Mouse (Mus musculus) CH12.LX (cell line): ENCODE data around the gene Doc2a. TPM values are rescaled to one million over a fixed set of nuclear protein-coding genes. Genes with fewer than 3 reads are reported as not detected.
A peak's percentile ranks its signal among the peaks of the same experiment; 100 is the strongest.

Source experiments
- DNase-seq: peaks from one replicate; pipeline ENCODE4 v3.0.0-alpha.2; 2013; ENCODE audit errors: extremely low read depth
- H3K27ac ChIP-seq: 2 replicates; pipeline ENCODE4 v1.5.1; 2012; ENCODE audit warnings: low read depth, mild to moderate bottlenecking, control low read depth, moderate library complexity; ENCODE audit not compliant: insufficient read depth
- H3K27me3 ChIP-seq: replicated peaks from 2 replicates; pipeline ENCODE3; 2012; ENCODE audit warnings: inconsistent platforms
- H3K36me3 ChIP-seq, 2 experiments: replicated peaks in 1 of 2; 2 replicates each; pipeline versions ENCODE3 to v1.6.1; 2012; ENCODE audit warnings: inconsistent platforms in 1 of 2, low read length in 1 of 2, mild to moderate bottlenecking in 1 of 2, mixed read lengths in 1 of 2, moderate library complexity in 1 of 2; ENCODE audit not compliant: control insufficient read depth in 1 of 2, insufficient read depth in 1 of 2
- H3K4me1 ChIP-seq, 2 experiments: 2 replicates each; pipeline ENCODE4 v1.6.1; 2012; ENCODE audit warnings: inconsistent platforms in 1 of 2, moderate library complexity in 1 of 2; ENCODE audit not compliant: insufficient read depth in 2 of 2, control insufficient read depth in 1 of 2
- H3K4me2 ChIP-seq: 2 replicates; pipeline ENCODE4 v1.6.1; 2012; ENCODE audit warnings: low read depth, mild to moderate bottlenecking, control low read depth; ENCODE audit not compliant: poor library complexity, insufficient read depth, severe bottlenecking
- H3K4me3 ChIP-seq, 3 experiments: fragments of 150-350 bp in 1 of 3; sonication (generic) in 1 of 3; replicated peaks in 1 of 3; 2 replicates each; pipeline versions ENCODE3 to v1.5.1; 2011 to 2012; ENCODE audit warnings: low read depth in 2 of 3, low read length in 2 of 3, mild to moderate bottlenecking in 2 of 3, moderate library complexity in 2 of 3, control low read depth in 1 of 3, improper control_type of control experiment in 1 of 3, inconsistent platforms in 1 of 3, mixed read lengths in 1 of 3; ENCODE audit not compliant: poor library complexity in 1 of 3
- H3K79me2 ChIP-seq: replicated peaks from 2 replicates; pipeline ENCODE4 v1.6.1; 2012; ENCODE audit warnings: mild to moderate bottlenecking, moderate library complexity; ENCODE audit not compliant: control insufficient read depth, poor library complexity, insufficient read depth, severe bottlenecking; ENCODE audit errors: extremely low read depth
- H3K9ac ChIP-seq: 2 replicates; pipeline ENCODE4 v1.6.1; 2012; ENCODE audit warnings: low read depth, mild to moderate bottlenecking, control low read depth, moderate library complexity; ENCODE audit not compliant: insufficient read depth
- H3K9me3 ChIP-seq: replicated peaks from 2 replicates; pipeline ENCODE3; 2012; ENCODE audit warnings: low read length, inconsistent platforms, mixed read lengths
- BHLHE40 ChIP-seq: IDR thresholded peaks from 2 replicates; pipeline ENCODE4 v1.6.1; 2011; ENCODE audit warnings: mild to moderate bottlenecking, low read depth, low read length, improper control_type of control experiment
- CHD2 ChIP-seq: IDR thresholded peaks from 2 replicates; pipeline ENCODE4 v1.6.1; 2011; ENCODE audit warnings: low read length, improper control_type of control experiment
- CTCF ChIP-seq, 2 experiments: IDR thresholded peaks in 1 of 2; conservative IDR thresholded peaks in 1 of 2; 2 replicates each; pipeline ENCODE4 v1.5.1; 2011 to 2012; ENCODE audit warnings: low read depth in 2 of 2, low read length in 2 of 2, improper control_type of control experiment in 1 of 2, inconsistent platforms in 1 of 2, mild to moderate bottlenecking in 1 of 2, moderate library complexity in 1 of 2
- E2F4 ChIP-seq: IDR thresholded peaks from 2 replicates; pipeline ENCODE4 v1.6.1; 2011; ENCODE audit warnings: low read depth, low read length, improper control_type of control experiment; ENCODE audit not compliant: insufficient replicate concordance
- ELF1 ChIP-seq: IDR thresholded peaks from 2 replicates; pipeline ENCODE4 v1.6.1; 2014; ENCODE audit warnings: low read depth, mild to moderate bottlenecking, inconsistent platforms, low read length, improper control_type of control experiment
- ETS1 ChIP-seq: conservative IDR thresholded peaks from 2 replicates; pipeline ENCODE4 v1.6.1; 2012; ENCODE audit warnings: low read depth, mild to moderate bottlenecking, inconsistent platforms, low read length, improper control_type of control experiment, moderate library complexity
- GABPA ChIP-seq: IDR thresholded peaks from 2 replicates; pipeline ENCODE4 v1.6.1; 2012; ENCODE audit warnings: low read depth, low read length, improper control_type of control experiment, inconsistent platforms; ENCODE audit not compliant: insufficient replicate concordance
- HCFC1 ChIP-seq: IDR thresholded peaks from 2 replicates; pipeline ENCODE4 v1.6.1; 2012; ENCODE audit warnings: low read depth, mild to moderate bottlenecking, inconsistent platforms, low read length, improper control_type of control experiment
- IRF4 ChIP-seq: IDR thresholded peaks from 2 replicates; pipeline ENCODE4 v1.6.1; 2014; ENCODE audit warnings: low read depth, mild to moderate bottlenecking, inconsistent platforms, low read length, improper control_type of control experiment
- JUN ChIP-seq: IDR thresholded peaks from 2 replicates; pipeline ENCODE4 v1.6.1; 2011; ENCODE audit warnings: low read depth, mild to moderate bottlenecking, low read length, improper control_type of control experiment, moderate library complexity; ENCODE audit not compliant: insufficient read depth
- JUND ChIP-seq: conservative IDR thresholded peaks from 2 replicates; pipeline ENCODE4 v1.6.1; 2011; ENCODE audit warnings: low read depth, low read length, improper control_type of control experiment
- KAT2A ChIP-seq: IDR thresholded peaks from 2 replicates; pipeline ENCODE4 v1.6.1; 2012; ENCODE audit warnings: low read length, improper control_type of control experiment, inconsistent platforms; ENCODE audit not compliant: insufficient replicate concordance
- MAFK ChIP-seq: IDR thresholded peaks from 2 replicates; pipeline ENCODE4 v1.6.1; 2011; ENCODE audit warnings: low read length, improper control_type of control experiment; ENCODE audit not compliant: insufficient replicate concordance
- MAX ChIP-seq: IDR thresholded peaks from 2 replicates; pipeline ENCODE4 v1.6.1; 2011; ENCODE audit warnings: low read length, improper control_type of control experiment
- MAZ ChIP-seq: IDR thresholded peaks from 2 replicates; pipeline ENCODE4 v1.6.1; 2012; ENCODE audit warnings: low read depth, mild to moderate bottlenecking, inconsistent platforms, low read length, improper control_type of control experiment, moderate library complexity
- MEF2A ChIP-seq: IDR thresholded peaks from 2 replicates; pipeline ENCODE4 v1.6.1; 2014; ENCODE audit warnings: low read depth, mild to moderate bottlenecking, inconsistent platforms, low read length, improper control_type of control experiment, borderline replicate concordance
- MXI1 ChIP-seq: IDR thresholded peaks from 2 replicates; pipeline ENCODE4 v1.6.1; 2011; ENCODE audit warnings: mild to moderate bottlenecking, low read depth, low read length, improper control_type of control experiment
- MYC ChIP-seq: IDR thresholded peaks from 2 replicates; pipeline ENCODE4 v1.6.1; 2011; ENCODE audit warnings: low read depth, mild to moderate bottlenecking, improper control_type of control experiment, low read length
- NELFE ChIP-seq: IDR thresholded peaks from 2 replicates; pipeline ENCODE4 v1.6.1; 2011; ENCODE audit warnings: low read depth, low read length, improper control_type of control experiment
- PAX5 ChIP-seq: IDR thresholded peaks from 2 replicates; pipeline ENCODE4 v1.6.1; 2012; ENCODE audit warnings: low read length, inconsistent platforms, mixed read lengths
- POLR2A ChIP-seq: IDR thresholded peaks from 2 replicates; pipeline ENCODE4 v1.6.1; 2011; ENCODE audit warnings: low read depth, mild to moderate bottlenecking, improper control_type of control experiment, low read length
- RCOR1 ChIP-seq: conservative IDR thresholded peaks from 2 replicates; pipeline ENCODE4 v1.6.1; 2012; ENCODE audit warnings: low read depth, mild to moderate bottlenecking, inconsistent platforms, low read length, improper control_type of control experiment
- SIN3A ChIP-seq: IDR thresholded peaks from 2 replicates; pipeline ENCODE4 v1.6.1; 2012; ENCODE audit warnings: low read length, improper control_type of control experiment, inconsistent platforms
- SMC3 ChIP-seq: IDR thresholded peaks from 2 replicates; pipeline ENCODE4 v1.6.1; 2011; ENCODE audit warnings: low read depth, low read length, improper control_type of control experiment
- TBP ChIP-seq: conservative IDR thresholded peaks from 2 replicates; pipeline ENCODE4 v1.6.1; 2011; ENCODE audit warnings: low read depth, low read length, improper control_type of control experiment
- TCF12 ChIP-seq: IDR thresholded peaks from 2 replicates; pipeline ENCODE4 v1.6.1; 2014; ENCODE audit warnings: low read depth, mild to moderate bottlenecking, inconsistent platforms, low read length, improper control_type of control experiment
- USF1 ChIP-seq: IDR thresholded peaks from 2 replicates; pipeline ENCODE4 v1.6.1; 2014; ENCODE audit warnings: low read depth, mild to moderate bottlenecking, inconsistent platforms, low read length, improper control_type of control experiment
- ZC3H11A ChIP-seq: IDR thresholded peaks from 2 replicates; pipeline ENCODE4 v1.6.1; 2012; ENCODE audit warnings: low read depth, mild to moderate bottlenecking, inconsistent platforms, low read length, improper control_type of control experiment
- ZKSCAN1 ChIP-seq: IDR thresholded peaks from 2 replicates; pipeline ENCODE4 v1.6.1; 2012; ENCODE audit warnings: low read depth, inconsistent platforms, low read length, improper control_type of control experiment, borderline replicate concordance
- dilution Hi-C: fragments of 300-500 bp; cut with MboI; formaldehyde crosslinking; loops from 2 replicates; pipeline ENCODE4 v1.14.3; 2020; ENCODE audit warnings: low sequenced_read_pairs; ENCODE audit not compliant: extremely low pct_unique_long_range_greater_than_20kb, extremely low pct_ligation_motif_present
- in situ Hi-C: fragments of 300-500 bp; cut with MboI; formaldehyde crosslinking; loops from 3 replicates; pipeline ENCODE4 v1.14.3; 2019; ENCODE audit warnings: low sequenced_read_pairs, low pct_ligation_motif_present, low pct_unique_long_range_greater_than_20kb, mixed read lengths
- polyA plus RNA-seq: library from polyadenylated mRNA; unstranded; fragments of >175 nt; gene quantifications from 2 replicates; pipeline ENCODE4 v1.2.1, GENCODE M21; 2012; ENCODE audit warnings: low read depth; ENCODE audit not compliant: insufficient read length
- total RNA-seq, 2 experiments: library from RNA; depleted of rRNA; stranded (reverse); fragments of 300-350 nt in 1 of 2; fragments of >200 nt in 1 of 2; gene quantifications; 2 replicates each; pipeline ENCODE4 v1.2.3; 2012 to 2014

The Doc2a gene
- total and polyA plus RNA-seq, 3 experiments, result 1.9 TPM; not detected in 2

DNA sequence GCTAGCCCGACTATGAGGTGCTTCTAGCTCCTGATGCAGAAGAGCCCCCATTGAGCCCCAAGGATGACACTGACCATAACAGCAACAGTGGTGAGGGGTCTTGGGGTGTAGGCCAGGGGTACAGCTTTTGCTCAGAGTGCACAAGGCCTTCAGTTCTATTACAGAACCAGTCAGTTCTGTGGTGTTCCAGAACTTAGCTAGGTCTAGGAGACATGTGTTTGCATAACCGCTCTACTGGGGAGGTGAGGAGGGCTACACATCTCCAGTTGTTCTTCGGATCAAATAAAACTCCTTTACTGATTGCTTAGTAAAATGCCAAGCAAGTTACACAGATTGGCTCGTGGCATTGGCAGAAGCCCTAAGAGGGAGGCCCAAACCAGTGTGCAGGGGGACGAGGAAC lies 15.7 kb upstream of the Doc2a start, which contains the start of gene 4930451I11Rik:
4930451I11Rik (minus strand) TSS at position 101 of the 400 bp plus-strand sequence.
- TF ChIP-seq PAX5 (no peak), E2F4 (no peak), MAFK (no peak), ELF1 (no peak), CTCF (conservative IDR thresholded peaks at IDR 0.05 in 1 of 2, IDR thresholded peaks at IDR 0.05 in 1 of 2; ENCODE audit: low read depth in 2 of 2, low read length in 2 of 2) (no peak), MAX (no peak), JUN (no peak), MEF2A (no peak), MAZ (no peak), ZC3H11A (no peak), JUND (no peak)
- TF ChIP-seq, all 38 proteins: peak for 0
- H3K27ac ChIP-seq, result no peak within 1 kb of the TSS
- in situ Hi-C loops, result no loop called here
- H3K79me2 ChIP-seq, result no peaks in the 10 kb centered on the region
- H3K9me3 ChIP-seq, result peaks cover 8% of the 10 kb centered on the region
- dilution Hi-C loops, result no loop called here
- peak within 1 kb of the TSS; percentile 47 to 66 (median 57) for H3K4me3 ChIP-seq
- H3K27me3 ChIP-seq, result peaks cover 46% of the 10 kb centered on the region
- peak within 1 kb of the TSS; percentile 53 for H3K4me2 ChIP-seq
- peaks cover 6 to 7% of the 10 kb centered on the region in 2 experiments; a peak in 3 of 4 replicates for H3K4me1 ChIP-seq
- DNase-seq, result no peak
- H3K9ac ChIP-seq, result peak within 1 kb of the TSS; percentile 31; the same call in 1 of the 2 replicates
- H3K36me3 ChIP-seq, result no peaks in the 10 kb centered on the region

DNA sequence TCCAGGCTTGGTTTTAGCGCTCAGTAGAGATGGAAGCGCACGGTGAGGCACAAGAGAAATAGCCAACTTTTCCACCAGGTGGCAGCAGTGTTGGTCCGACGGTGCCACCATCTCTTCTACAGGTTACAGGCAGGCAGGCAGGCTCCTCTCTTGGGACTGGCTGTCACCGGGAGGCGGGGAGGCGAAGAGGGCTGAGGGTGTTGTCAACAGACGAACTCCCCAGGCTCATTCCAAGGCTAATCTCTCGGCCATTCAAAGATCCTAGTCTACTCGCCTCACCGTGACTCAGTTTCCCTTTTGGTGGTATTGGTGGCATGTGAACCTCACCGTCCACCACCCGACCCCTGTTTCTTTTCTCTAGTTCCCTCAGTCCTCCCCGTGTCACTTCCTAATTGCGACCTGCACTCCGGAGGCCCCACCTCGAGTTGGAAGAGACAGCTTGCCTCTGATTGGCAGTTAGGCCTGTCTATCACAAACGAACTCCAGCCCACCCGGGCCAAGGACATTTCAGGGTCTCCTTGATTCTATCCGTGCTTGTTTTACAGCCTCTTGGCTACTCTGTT lies 15.1 kb upstream of the Doc2a start:
- H3K9me3 ChIP-seq, result peaks cover 8% of the 10 kb centered on the region
- no peak overlapping the region for H3K27ac ChIP-seq
- H3K4me2 ChIP-seq, result peak overlapping the region; percentile 53
- H3K27me3 ChIP-seq, result peaks cover 40% of the 10 kb centered on the region
- peaks cover 6 to 7% of the 10 kb centered on the region in 2 experiments; a peak in 3 of 4 replicates for H3K4me1 ChIP-seq
- H3K9ac ChIP-seq, result peak overlapping the region; percentile 31; the same call in 1 of the 2 replicates
- H3K36me3 ChIP-seq, result no peaks in the 10 kb centered on the region
- no peaks in the 10 kb centered on the region for H3K79me2 ChIP-seq
- peak overlapping the region; percentile 47 to 66 (median 57) for H3K4me3 ChIP-seq
- in situ Hi-C loops (no loop called here), dilution Hi-C loops (no loop called here)
- peak; percentile 92 for DNase-seq
- TF ChIP-seq NELFE (peak; percentile 53; the same call in 1 of the 2 replicates), MAX (peak; percentile 11; the same call in 1 of the 2 replicates), E2F4 (no peak), ZC3H11A (peak; percentile 33; the same call in 1 of the 2 replicates), MEF2A (0 out of 2 replicates have a peak, but pooled peaks have one; percentile 31), TBP (0 out of 2 replicates have a peak, but pooled peaks have one; percentile 16), KAT2A (0 out of 2 replicates have a peak, but pooled peaks have one; percentile 41), HCFC1 (peak; percentile 45; the same call in 1 of the 2 replicates), POLR2A (peak; percentile 46; the same call in 1 of the 2 replicates), CTCF (conservative IDR thresholded peaks at IDR 0.05 in 1 of 2, IDR thresholded peaks at IDR 0.05 in 1 of 2; ENCODE audit: low read depth in 2 of 2, low read length in 2 of 2) (peak; percentile 24 to 92), TCF12 (peak; percentile 39; the same call in 1 of the 2 replicates), SIN3A (peak; percentile 87), RCOR1 (no peak), MAZ (peak; percentile 67), CHD2 (no peak), SMC3 (peak; percentile 89), BHLHE40 (0 out of 2 replicates have a peak, but pooled peaks have one; percentile 28), ELF1 (peak; percentile 74), MXI1 (peak; percentile 80), GABPA (no peak), ETS1 (no peak), USF1 (no peak), JUND (no peak), MYC (peak; percentile 28; the same call in 1 of the 2 replicates), ZKSCAN1 (no peak), IRF4 (peak; percentile 40; the same call in 1 of the 2 replicates)
